Comparison of ENCODE assay signal across 31 mouse cellular contexts in genomic region chr19:44876529-44876928, GRCm38 (mm10).
"Had no signal": no experiment of that assay in that cellular context is flagged by ENCODE, and none has a peak within 500 bp of the region (broad histone marks: within the 10 kb centered on the region; RNA-seq: fewer than 3 reads in every experiment).

No protein-coding gene starts in this region.

- DNase-seq: left cerebral cortex, postnatal 4 days; liver; liver, embryonic 13.5 days; liver, postnatal 0 days; lung, adult 18-20 months; lung, adult 2 months; lung, embryonic 14.5 days; lung, postnatal 10 days; lung, postnatal 14 days; lung, postnatal 36 days; lung, postnatal 4 days; midbrain, embryonic 14.5 days had no signal

- H3K9me3 ChIP-seq: limb, embryonic 10.5 days; limb, embryonic 12.5 days; limb, embryonic 13.5 days; limb, embryonic 15.5 days; liver, embryonic 12.5 days; liver, embryonic 13.5 days; liver, embryonic 15.5 days; lung, embryonic 15.5 days; megakaryocyte, embryonic 14.5 days; midbrain, embryonic 10.5 days; midbrain, embryonic 12.5 days; midbrain, embryonic 13.5 days; neural tube, embryonic 12.5 days; neural tube, embryonic 13.5 days had no signal

- H3K4me2 ChIP-seq: limb, embryonic 12.5 days; limb, embryonic 13.5 days; limb, embryonic 15.5 days; liver, embryonic 11.5 days; liver, embryonic 12.5 days; liver, embryonic 13.5 days; liver, embryonic 15.5 days; lung, embryonic 14.5 days; lung, embryonic 15.5 days; midbrain, embryonic 12.5 days; midbrain, embryonic 13.5 days; neural tube, embryonic 12.5 days; neural tube, embryonic 13.5 days had no signal

- H3K36me3 ChIP-seq: limb, embryonic 10.5 days; limb, embryonic 12.5 days; limb, embryonic 13.5 days; limb, embryonic 15.5 days; liver, embryonic 12.5 days; liver, embryonic 13.5 days; liver, embryonic 15.5 days; lung, embryonic 15.5 days; midbrain, embryonic 10.5 days; midbrain, embryonic 12.5 days; midbrain, embryonic 13.5 days; neural tube, embryonic 12.5 days; neural tube, embryonic 13.5 days had no signal

- H3K4me1 ChIP-seq: limb, embryonic 13.5 days; limb, embryonic 15.5 days; liver, embryonic 12.5 days; liver, embryonic 13.5 days; liver, embryonic 15.5 days; lung, embryonic 15.5 days; megakaryocyte, embryonic 14.5 days; midbrain, embryonic 10.5 days; midbrain, embryonic 12.5 days; midbrain, embryonic 13.5 days had no signal

- H3K9ac ChIP-seq: limb, embryonic 12.5 days; limb, embryonic 13.5 days; limb, embryonic 15.5 days; liver, embryonic 12.5 days; liver, embryonic 13.5 days; liver, embryonic 14.5 days; liver, embryonic 15.5 days; liver, postnatal 0 days; lung, embryonic 14.5 days; lung, embryonic 15.5 days; midbrain, embryonic 12.5 days; midbrain, embryonic 13.5 days; neural tube, embryonic 12.5 days; neural tube, embryonic 13.5 days had no signal

- H3K4me3 ChIP-seq: limb, embryonic 10.5 days; limb, embryonic 12.5 days; limb, embryonic 13.5 days; limb, embryonic 15.5 days; liver, embryonic 12.5 days; liver, embryonic 13.5 days; liver, embryonic 15.5 days; lung, embryonic 15.5 days; megakaryocyte, embryonic 14.5 days; midbrain, embryonic 10.5 days; midbrain, embryonic 12.5 days; midbrain, embryonic 13.5 days; myocyte; neural tube, embryonic 12.5 days; neural tube, embryonic 13.5 days had no signal

- H3K27ac ChIP-seq: limb, embryonic 10.5 days; limb, embryonic 12.5 days; limb, embryonic 13.5 days; limb, embryonic 15.5 days; liver, embryonic 12.5 days; liver, embryonic 13.5 days; liver, embryonic 14.5 days; liver, embryonic 15.5 days; lung, embryonic 15.5 days; macrophage; midbrain, embryonic 10.5 days; midbrain, embryonic 12.5 days; midbrain, embryonic 13.5 days; neural tube, embryonic 12.5 days; neural tube, embryonic 13.5 days had no signal

- ATAC-seq: liver, embryonic 12.5 days; liver, postnatal 0 days; lung, postnatal 0 days; midbrain, embryonic 13.5 days; midbrain, embryonic 16.5 days had no signal
